Mouse (Mus musculus) lung, embryonic 14.5 days (tissue): ENCODE measurements at regions not wholly inside any gene's neighbourhood (a gene's known extent, or its start where the extent isn't known, plus 50 kb on each side); places are given as distances from the start of the nearest gene placed in this dataset.

Experiments used
- ATAC-seq: fragments of 200-750 bp; cut with Nextera tagmentation; 2 replicates; pipeline ENCODE4 v1.8.0; 2017; ENCODE audit warnings: mild to moderate bottlenecking, moderate TSS enrichment, moderate library complexity; ENCODE audit not compliant: insufficient read depth
- DNase-seq: peaks from one replicate; pipeline ENCODE4 v3.0.0-alpha.2; 2015
- H3K27ac ChIP-seq: fragments of 300-500 bp; sonication (generic); 2 replicates; pipeline ENCODE4 v1.5.1; 2014; ENCODE audit warnings: low read depth, mild to moderate bottlenecking, moderate library complexity
- H3K27me3 ChIP-seq: fragments of 300-500 bp; sonication (generic); 2 replicates; pipeline ENCODE4 v1.6.1; 2014; ENCODE audit warnings: low read length, control low read depth; ENCODE audit not compliant: insufficient read depth
- H3K36me3 ChIP-seq: fragments of 300-500 bp; sonication (generic); 2 replicates; pipeline ENCODE4 v1.6.1; 2014; ENCODE audit warnings: control low read depth; ENCODE audit not compliant: insufficient read depth
- H3K4me1 ChIP-seq: fragments of 300-500 bp; sonication (generic); 2 replicates; pipeline ENCODE4 v1.6.1; 2014; ENCODE audit warnings: antibody characterized with exemption, control low read depth; ENCODE audit not compliant: insufficient read depth
- H3K4me2 ChIP-seq: fragments of 300-500 bp; sonication (generic); 2 replicates; pipeline ENCODE4 v1.6.1; 2014; ENCODE audit warnings: mild to moderate bottlenecking
- H3K4me3 ChIP-seq: fragments of 300-500 bp; sonication (generic); 2 replicates; pipeline ENCODE4 v1.5.1; 2014; ENCODE audit warnings: low read depth, low read length
- H3K9ac ChIP-seq: fragments of 300-500 bp; sonication (generic); 2 replicates; pipeline ENCODE4 v1.6.1; 2014
- H3K9me3 ChIP-seq: fragments of 300-500 bp; sonication (generic); 2 replicates; pipeline ENCODE4 v1.6.1; 2016; ENCODE audit warnings: low read depth, low read length, control low read depth
- CTCF ChIP-seq: IDR thresholded peaks from 2 replicates; pipeline ENCODE4 v1.5.1; 2016; ENCODE audit warnings: antibody characterized with exemption, low read depth
- WGBS: fragments of 180-500 bp; shearing (Covaris S2); extraction: QIAGEN DNeasy Blood & Tissue Kit; methylation state at CpG from one replicate; pipeline ENCODE4 v1.1.7; 2014; 5-methylcytosine and 5-hydroxymethylcytosine counted together

- DNase-seq (no peak), ATAC-seq (no peak)
- H3K27me3 ChIP-seq = no peaks in the 10 kb centered on the region
- no peak for TF ChIP-seq CTCF
- no peak overlapping the region for H3K4me2 ChIP-seq
- H3K27ac ChIP-seq = no peak overlapping the region
- no peak overlapping the region for H3K4me3 ChIP-seq
- no peak overlapping the region for H3K9ac ChIP-seq
- 57% methylated on average over 6 of the region's 6 CpGs for WGBS
- H3K9me3 ChIP-seq = no peaks in the 10 kb centered on the region
- no peaks in the 10 kb centered on the region for H3K4me1 ChIP-seq
- no peaks in the 10 kb centered on the region for H3K36me3 ChIP-seq
Observed at GRCm38 (mm10) chr7:76008226-76008625, 160.1 kb downstream of the Klhl25 start.

- no peak for TF ChIP-seq CTCF
- ATAC-seq (no peak), DNase-seq (no peak)
- H3K9me3 ChIP-seq = no peaks in the 10 kb centered on the region
- H3K27ac ChIP-seq = no peak overlapping the region
- H3K36me3 ChIP-seq = no peaks in the 10 kb centered on the region
- H3K4me1 ChIP-seq = no peaks in the 10 kb centered on the region
- H3K9ac ChIP-seq = no peak overlapping the region
- H3K27me3 ChIP-seq = no peaks in the 10 kb centered on the region
- no peak overlapping the region for H3K4me2 ChIP-seq
- H3K4me3 ChIP-seq = no peak overlapping the region
- 48% methylated on average over 3 of the region's 3 CpGs for WGBS
Observed at GRCm38 (mm10) chr7:76047743-76048142, 181.9 kb upstream of the Agbl1 start.

- no peak overlapping the region for H3K27ac ChIP-seq
- TF ChIP-seq CTCF = no peak
- no peaks in the 10 kb centered on the region for H3K27me3 ChIP-seq
- no peak overlapping the region for H3K9ac ChIP-seq
- H3K4me3 ChIP-seq = no peak overlapping the region
- H3K4me2 ChIP-seq = no peak overlapping the region
- no peaks in the 10 kb centered on the region for H3K36me3 ChIP-seq
- ATAC-seq (no peak), DNase-seq (no peak)
- 73% methylated on average over 2 of the region's 2 CpGs for WGBS
- no peaks in the 10 kb centered on the region for H3K9me3 ChIP-seq
- no peaks in the 10 kb centered on the region for H3K4me1 ChIP-seq
Observed at GRCm38 (mm10) chr7:76049342-76049741, 180.3 kb upstream of the Agbl1 start.

GRCm38 (mm10) chr7:76053843-76054242 lies 175.8 kb upstream of the Agbl1 start:
- no peak for DNase-seq

GRCm38 (mm10) chr7:76099149-76099548 lies 130.5 kb upstream of the Agbl1 start:
- no peak for ATAC-seq
- WGBS = 43% methylated on average over 1 of the region's 1 CpGs

More at GRCm38 (mm10) chr7:76053843-76054242, 175.8 kb upstream of the Agbl1 start:
- no peak overlapping the region for H3K27ac ChIP-seq
- H3K4me3 ChIP-seq = no peak overlapping the region
- no peak overlapping the region for H3K9ac ChIP-seq
- 87% methylated on average over 3 of the region's 3 CpGs for WGBS
- TF ChIP-seq CTCF = no peak
- no peaks in the 10 kb centered on the region for H3K9me3 ChIP-seq
- H3K27me3 ChIP-seq = no peaks in the 10 kb centered on the region
- no peak for ATAC-seq
- H3K4me1 ChIP-seq = no peaks in the 10 kb centered on the region
- no peak overlapping the region for H3K4me2 ChIP-seq
- H3K36me3 ChIP-seq = no peaks in the 10 kb centered on the region

GRCm38 (mm10) chr7:76121242-76121844 lies 108.3 kb upstream of the Agbl1 start:
- ATAC-seq = no peak
- Histone ChIP-seq H3K27ac (no peak overlapping the region), H3K4me2 (no peak overlapping the region), H3K36me3 (no peaks in the 10 kb centered on the region), H3K27me3 (no peaks in the 10 kb centered on the region), H3K9me3 (no peaks in the 10 kb centered on the region), H3K9ac (no peak overlapping the region), H3K4me1 (no peaks in the 10 kb centered on the region), H3K4me3 (no peak overlapping the region)
- no peak for DNase-seq
- 81% methylated on average over 8 of the region's 8 CpGs for WGBS
- TF ChIP-seq CTCF = no peak

More at GRCm38 (mm10) chr7:76099149-76099548, 130.5 kb upstream of the Agbl1 start:
- no peaks in the 10 kb centered on the region for H3K9me3 ChIP-seq
- H3K27ac ChIP-seq = no peak overlapping the region
- TF ChIP-seq CTCF = no peak
- H3K36me3 ChIP-seq = no peaks in the 10 kb centered on the region
- DNase-seq = no peak
- no peak overlapping the region for H3K9ac ChIP-seq
- no peaks in the 10 kb centered on the region for H3K27me3 ChIP-seq
- no peak overlapping the region for H3K4me2 ChIP-seq
- no peaks in the 10 kb centered on the region for H3K4me1 ChIP-seq
- no peak overlapping the region for H3K4me3 ChIP-seq

GRCm38 (mm10) chr7:76127641-76128111 lies 102.0 kb upstream of the Agbl1 start:
- DNase-seq = no peak
- Histone ChIP-seq H3K27ac (no peak overlapping the region), H3K4me2 (no peak overlapping the region), H3K27me3 (no peaks in the 10 kb centered on the region), H3K36me3 (no peaks in the 10 kb centered on the region), H3K4me1 (no peaks in the 10 kb centered on the region), H3K9ac (no peak overlapping the region), H3K4me3 (no peak overlapping the region), H3K9me3 (no peaks in the 10 kb centered on the region)
- no peak for TF ChIP-seq CTCF
- 59% methylated on average over 2 of the region's 2 CpGs for WGBS
- ATAC-seq = no peak
